Mouse (Mus musculus) MEL (cell line): Measurements from ENCODE around the gene Stra8. TPM values are rescaled to one million over a fixed set of nuclear protein-coding genes. Genes with fewer than 3 reads are reported as not detected.

Source experiments
- DNase-seq: peaks from one replicate; pipeline ENCODE4 v3.0.0; 2011; ENCODE audit warnings: low read depth, low spot score
- H3K27ac ChIP-seq: 2 replicates; pipeline ENCODE4 v1.5.1; 2012; ENCODE audit warnings: low read depth, mild to moderate bottlenecking, control low read depth, low read length, moderate library complexity; ENCODE audit not compliant: control insufficient read depth
- H3K27me3 ChIP-seq, 2 experiments: fragments of 150-350 bp in 1 of 2; sonication (generic) in 1 of 2; 2 replicates each; pipeline ENCODE4 v1.6.1; 2012; ENCODE audit warnings: low read length in 2 of 2, mild to moderate bottlenecking in 2 of 2, improper control_type of control experiment in 1 of 2, moderate library complexity in 1 of 2; ENCODE audit not compliant: insufficient read depth in 2 of 2, control insufficient read depth in 1 of 2
- H3K36me3 ChIP-seq, 2 experiments: 2 replicates each; pipeline ENCODE4 v1.6.1; 2012 to 2014; ENCODE audit warnings: low read length in 2 of 2, improper control_type of control experiment in 1 of 2, inconsistent platforms in 1 of 2, mild to moderate bottlenecking in 1 of 2; ENCODE audit not compliant: insufficient read depth in 2 of 2, control insufficient read depth in 1 of 2
- H3K4me1 ChIP-seq, 2 experiments: fragments of 150-350 bp in 1 of 2; sonication (generic) in 1 of 2; 2 replicates each; pipeline ENCODE4 v1.6.1; 2012; ENCODE audit warnings: low read length in 2 of 2, improper control_type of control experiment in 1 of 2, mild to moderate bottlenecking in 1 of 2; ENCODE audit not compliant: insufficient read depth in 2 of 2, control insufficient read depth in 1 of 2
- H3K4me3 ChIP-seq, 2 experiments: fragments of 150-350 bp in 1 of 2; sonication (generic) in 1 of 2; 2 replicates each; pipeline ENCODE4 v1.5.1; 2012; ENCODE audit warnings: low read depth in 2 of 2, low read length in 2 of 2, mild to moderate bottlenecking in 2 of 2, moderate library complexity in 2 of 2, control low read depth in 1 of 2, improper control_type of control experiment in 1 of 2; ENCODE audit not compliant: control insufficient read depth in 1 of 2, insufficient read depth in 1 of 2
- H3K79me2 ChIP-seq: 2 replicates; pipeline ENCODE4 v1.6.1; 2012; ENCODE audit warnings: mild to moderate bottlenecking, low read length, moderate library complexity; ENCODE audit not compliant: control insufficient read depth, poor library complexity, insufficient read depth
- H3K9ac ChIP-seq: 2 replicates; pipeline ENCODE4 v1.6.1; 2012; ENCODE audit warnings: low read depth, mild to moderate bottlenecking, control low read depth, low read length, moderate library complexity; ENCODE audit not compliant: control insufficient read depth, poor library complexity, severe bottlenecking
- H3K9me3 ChIP-seq: fragments of 150-350 bp; sonication (generic); replicated peaks from 2 replicates; pipeline ENCODE4 v1.6.1; 2012; ENCODE audit warnings: mild to moderate bottlenecking, low read length, improper control_type of control experiment, moderate library complexity; ENCODE audit not compliant: insufficient read depth
- BHLHE40 ChIP-seq: IDR thresholded peaks from 2 replicates; pipeline ENCODE4 v1.6.1; 2012; ENCODE audit warnings: low read depth, mild to moderate bottlenecking, inconsistent platforms, low read length, improper control_type of control experiment, borderline replicate concordance
- EP300 ChIP-seq, 2 experiments: IDR thresholded peaks; 2 replicates each; pipeline ENCODE4 v1.6.1; 2011; ENCODE audit warnings: improper control_type of control experiment in 2 of 2, low read length in 2 of 2, low read depth in 1 of 2, mild to moderate bottlenecking in 1 of 2
- ETS1 ChIP-seq: IDR thresholded peaks from 2 replicates; pipeline ENCODE4 v1.6.1; 2012; ENCODE audit warnings: low read depth, mild to moderate bottlenecking, inconsistent platforms, low read length, improper control_type of control experiment, moderate library complexity
- HCFC1 ChIP-seq: IDR thresholded peaks from 2 replicates; pipeline ENCODE4 v1.6.1; 2012; ENCODE audit warnings: low read depth, mild to moderate bottlenecking, inconsistent platforms, low read length, improper control_type of control experiment, moderate library complexity
- MAX ChIP-seq: IDR thresholded peaks from 2 replicates; pipeline ENCODE4 v1.6.1; 2011; ENCODE audit warnings: low read length, improper control_type of control experiment
- MAZ ChIP-seq: IDR thresholded peaks from 2 replicates; pipeline ENCODE4 v1.6.1; 2012; ENCODE audit warnings: low read depth, mild to moderate bottlenecking, inconsistent platforms, low read length, improper control_type of control experiment
- MXI1 ChIP-seq: IDR thresholded peaks from 2 replicates; pipeline ENCODE4 v1.6.1; 2011; ENCODE audit warnings: mild to moderate bottlenecking, low read depth, low read length, improper control_type of control experiment
- MYB ChIP-seq: IDR thresholded peaks from 2 replicates; pipeline ENCODE4 v1.6.1; 2011; ENCODE audit warnings: mild to moderate bottlenecking, low read depth, low read length, improper control_type of control experiment
- MYC ChIP-seq: IDR thresholded peaks from 2 replicates; pipeline ENCODE4 v1.6.1; 2011; ENCODE audit warnings: low read depth, mild to moderate bottlenecking, low read length, improper control_type of control experiment, moderate library complexity
- NELFE ChIP-seq: IDR thresholded peaks from 2 replicates; pipeline ENCODE4 v1.6.1; 2011; ENCODE audit warnings: low read depth, low read length, improper control_type of control experiment
- POLR2A ChIP-seq, 2 experiments: IDR thresholded peaks; 2 replicates each; pipeline ENCODE4 v1.6.1; 2011 to 2012; ENCODE audit warnings: low read length in 2 of 2, mild to moderate bottlenecking in 2 of 2, control low read depth in 1 of 2, improper control_type of control experiment in 1 of 2, low read depth in 1 of 2, moderate library complexity in 1 of 2; ENCODE audit not compliant: control insufficient read depth in 1 of 2, insufficient read depth in 1 of 2, poor library complexity in 1 of 2
- POLR2AphosphoS2 ChIP-seq: IDR thresholded peaks from 2 replicates; pipeline ENCODE4 v1.6.1; 2011; ENCODE audit warnings: low read length, improper control_type of control experiment
- RCOR1 ChIP-seq: IDR thresholded peaks from 2 replicates; pipeline ENCODE4 v1.6.1; 2012; ENCODE audit warnings: low read depth, mild to moderate bottlenecking, inconsistent platforms, low read length, improper control_type of control experiment
- SIN3A ChIP-seq: IDR thresholded peaks from 2 replicates; pipeline ENCODE4 v1.6.1; 2012; ENCODE audit warnings: low read length, improper control_type of control experiment, inconsistent platforms
- SMC3 ChIP-seq: IDR thresholded peaks from 2 replicates; pipeline ENCODE4 v1.6.1; 2011; ENCODE audit warnings: low read depth, low read length, improper control_type of control experiment
- TAL1 ChIP-seq: IDR thresholded peaks from 2 replicates; pipeline ENCODE4 v1.6.1; 2012; ENCODE audit warnings: mild to moderate bottlenecking, inconsistent platforms, low read length, moderate library complexity, mixed read lengths
- TBP ChIP-seq: IDR thresholded peaks from 2 replicates; pipeline ENCODE4 v1.8.0; 2011; ENCODE audit warnings: low read depth, low read length, improper control_type of control experiment
- TCF12 ChIP-seq: IDR thresholded peaks from 2 replicates; pipeline ENCODE4 v1.6.1; 2014; ENCODE audit warnings: low read depth, mild to moderate bottlenecking, inconsistent platforms, low read length, improper control_type of control experiment, moderate library complexity
- UBTF ChIP-seq: IDR thresholded peaks from 2 replicates; pipeline ENCODE4 v1.6.1; 2012; ENCODE audit warnings: low read depth, mild to moderate bottlenecking, inconsistent platforms, low read length, improper control_type of control experiment, moderate library complexity, borderline replicate concordance; ENCODE audit not compliant: insufficient read depth
- USF1 ChIP-seq: IDR thresholded peaks from 2 replicates; pipeline ENCODE4 v1.6.1; 2014; ENCODE audit warnings: low read depth, mild to moderate bottlenecking, inconsistent platforms, low read length, improper control_type of control experiment, moderate library complexity
- USF2 ChIP-seq, 2 experiments: IDR thresholded peaks; 2 replicates each; pipeline ENCODE4 v1.6.1; 2011 to 2012; ENCODE audit warnings: improper control_type of control experiment in 2 of 2, low read length in 2 of 2, borderline replicate concordance in 1 of 2, inconsistent platforms in 1 of 2, low read depth in 1 of 2, mild to moderate bottlenecking in 1 of 2; ENCODE audit not compliant: insufficient read depth in 1 of 2
- ZKSCAN1 ChIP-seq: IDR thresholded peaks from 2 replicates; pipeline ENCODE4 v1.6.1; 2012; ENCODE audit warnings: low read depth, mild to moderate bottlenecking, inconsistent platforms, low read length, improper control_type of control experiment, moderate library complexity
- polyA plus RNA-seq, 2 experiments: library from polyadenylated mRNA; stranded (reverse) in 1 of 2; unstranded in 1 of 2; fragments of >175 nt in 1 of 2; fragments of >200 nt in 1 of 2; gene quantifications; 2 replicates each; pipeline versions ENCODE4 v1.2.1 to v1.2.4; 2012; ENCODE audit warnings: low replicate concordance in 2 of 2, low read depth in 1 of 2; ENCODE audit not compliant: insufficient read length in 2 of 2, insufficient read depth in 1 of 2, missing spikeins in 1 of 2
- total RNA-seq: library from RNA; depleted of rRNA; stranded (reverse); fragments of 300-350 nt; gene quantifications from 2 replicates; pipeline ENCODE4 v1.2.3, GENCODE M21; 2012

Gene Stra8
- total and polyA plus RNA-seq, 3 experiments: not detected

- Histone ChIP-seq H3K9ac (peak overlapping the region; percentile 92), H3K9me3 (no peaks in the 10 kb centered on the region), H3K4me3 (peak overlapping the region; percentile 70 to 80), H3K27me3 (no peaks in the 10 kb centered on the region), H3K36me3 (peaks cover 0 to 15% of the 10 kb centered on the region in 2 experiments; a peak in 2 of 4 replicates), H3K79me2 (peaks cover 13% of the 10 kb centered on the region), H3K4me1 (peaks cover 5 to 41% of the 10 kb centered on the region in 2 experiments; a peak in 3 of 4 replicates), H3K27ac (peak overlapping the region; percentile 98)
- TF ChIP-seq TAL1 (no peak), USF1 (peak; percentile 84), SIN3A (peak; percentile 47), SMC3 (no peak), MYC (peak; percentile 71; the same call in 1 of the 2 replicates), ETS1 (peak; percentile 40; the same call in 1 of the 2 replicates), ZKSCAN1 (no peak), MAZ (peak; percentile 54; the same call in 1 of the 2 replicates), EP300 (IDR thresholded peaks at IDR 0.05; ENCODE audit: low read depth in 1 of 2, low read length in 2 of 2) (peak; percentile 27 to 53; a peak in 3 of 4 replicates), NELFE (peak; percentile 45; the same call in 1 of the 2 replicates), POLR2A (IDR thresholded peaks at IDR 0.05; ENCODE audit: control insufficient read depth in 1 of 2, insufficient read depth in 1 of 2, low read depth in 1 of 2, low read length in 2 of 2, poor library complexity in 1 of 2) (peak in 1 of 2 experiments; percentile 45; a peak in 2 of 4 replicates), HCFC1 (no peak), BHLHE40 (0 out of 2 replicates have a peak, but pooled peaks have one; percentile 4), USF2 (IDR thresholded peaks at IDR 0.05; ENCODE audit: borderline replicate concordance in 1 of 2, insufficient read depth in 1 of 2, low read depth in 1 of 2, low read length in 2 of 2) (0 out of 4 replicates have a peak, but pooled peaks of 1 of the 2 experiments have one; percentile 27), TBP (peak; percentile 67), MXI1 (peak; percentile 84), TCF12 (0 out of 2 replicates have a peak, but pooled peaks have one; percentile 33), MAX (peak; percentile 71; the same call in 1 of the 2 replicates), MYB (0 out of 2 replicates have a peak, but pooled peaks have one; percentile 8), UBTF (no peak), POLR2AphosphoS2 (peak; percentile 62; the same call in 1 of the 2 replicates), RCOR1 (0 out of 2 replicates have a peak, but pooled peaks have one; percentile 9)
- DNase-seq: peak; percentile 80
Measured at GRCm38 (mm10) chr6:34876835-34877156, 43.2 kb upstream of the Stra8 start.
